Mouse (Mus musculus): Measurements from ENCODE around the gene Med1. TPM values are rescaled to one million over a fixed set of nuclear protein-coding genes. Genes with fewer than 3 reads are reported as not detected.

Gene Med1
- polyA plus RNA-seq, 1 experiment from 2014 or later: 16.2 TPM

GRCm38 (mm10) chr11:98149786-98150624, 43.1 kb downstream of the Med1 start, which contains the start of gene Fbxl20:
Gene Fbxl20 (minus strand): TSS chr11:98150403.
- Histone ChIP-seq H3K27me3 (ENCODE audit: insufficient read depth, low read length) (no peaks in the 10 kb centered on the region), H3K4me3 (ENCODE audit: low read depth, low read length) (peak within 1 kb of the TSS; percentile 83), H3K27ac (ENCODE audit: low read depth) (peak within 1 kb of the TSS; percentile 97), H3K36me3 (replicated peaks; ENCODE audit: insufficient read depth, low read length) (peaks cover 2% of the 10 kb centered on the region; the same call in 1 of the 2 replicates), H3K9ac (replicated peaks) (peak within 1 kb of the TSS; percentile 87), H3K4me2 (ENCODE audit: low read depth, low read length) (peak within 1 kb of the TSS; percentile 86), H3K9me3 (ENCODE audit: low read length) (no peaks in the 10 kb centered on the region), H3K4me1 (ENCODE audit: insufficient read depth) (peaks cover 11% of the 10 kb centered on the region)
- 2% methylated on average over 36 of the region's 65 CpGs for WGBS (ENCODE audit: insufficient replicate concordance)
- ATAC-seq (peak; percentile 74), DNase-seq (peak; percentile 95)
- no peak for TF ChIP-seq CTCF (IDR thresholded peaks at IDR 0.05; ENCODE audit: low read depth)
- TF ChIP-seq EP300 (IDR thresholded peaks at IDR 0.05; ENCODE audit: low read depth): no peak

DNA sequence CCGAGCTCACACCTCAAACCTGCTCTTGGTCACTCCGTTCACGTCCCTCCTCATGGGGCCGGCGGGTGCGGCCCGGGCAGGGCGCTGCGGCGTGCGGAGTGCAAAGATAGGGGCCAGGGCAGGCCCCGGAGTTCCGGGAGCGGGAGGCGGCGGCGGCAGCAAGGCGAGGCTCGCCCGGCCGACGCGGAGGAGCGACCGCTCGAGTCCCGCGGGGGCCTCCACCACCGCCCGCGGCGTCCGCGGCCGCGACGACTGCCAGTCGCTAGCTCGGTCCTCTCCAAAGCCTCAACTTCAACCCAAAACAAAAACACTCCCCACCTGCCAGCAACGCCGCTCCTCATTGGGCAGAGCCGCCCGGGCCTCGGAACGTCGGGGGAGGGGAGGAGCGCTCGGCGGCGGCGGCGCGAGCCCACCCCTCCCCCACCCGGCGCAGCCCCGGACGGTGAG, 43.8 kb downstream of the Med1 start:
- Histone ChIP-seq H3K9ac (replicated peaks) (peak overlapping the region; percentile 87), H3K36me3 (replicated peaks; ENCODE audit: insufficient read depth, low read length) (no peaks in the 10 kb centered on the region), H3K27ac (ENCODE audit: low read depth) (peak overlapping the region; percentile 97), H3K27me3 (ENCODE audit: insufficient read depth, low read length) (no peaks in the 10 kb centered on the region), H3K9me3 (ENCODE audit: low read length) (no peaks in the 10 kb centered on the region), H3K4me3 (ENCODE audit: low read depth, low read length) (peak overlapping the region; percentile 83), H3K4me2 (ENCODE audit: low read depth, low read length) (peak overlapping the region; percentile 86), H3K4me1 (ENCODE audit: insufficient read depth) (peaks cover 11% of the 10 kb centered on the region)
- peak; percentile 94 for DNase-seq
- WGBS (ENCODE audit: insufficient replicate concordance): 4% methylated on average over 30 of the region's 57 CpGs
- peak; percentile 88 for ATAC-seq
- TF ChIP-seq CTCF (IDR thresholded peaks at IDR 0.05; ENCODE audit: low read depth) (no peak), EP300 (IDR thresholded peaks at IDR 0.05; ENCODE audit: low read depth) (no peak)

- WGBS (ENCODE audit: insufficient replicate concordance): 2% methylated on average over 45 of the region's 45 CpGs
Observed at GRCm38 (mm10) chr11:98148551-98149301, 44.4 kb downstream of the Med1 start.

DNA sequence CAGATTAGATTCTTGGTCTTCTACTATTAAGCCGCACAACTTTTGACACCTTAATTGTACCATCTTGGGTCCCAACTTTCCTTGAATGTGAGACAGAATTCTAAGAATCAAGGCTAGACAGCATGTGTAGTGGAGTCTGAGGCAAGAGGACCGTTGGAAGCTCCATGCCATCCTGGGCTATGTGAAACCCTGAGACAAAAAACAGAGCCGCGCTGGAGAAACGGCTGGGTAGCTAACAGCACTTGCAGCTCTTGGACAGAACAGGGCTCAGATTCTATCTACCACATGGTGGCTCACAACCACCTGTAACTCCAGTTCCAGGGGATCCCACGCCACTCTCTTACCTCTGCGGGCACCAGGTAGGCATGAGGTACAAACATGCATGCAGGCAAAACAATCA, 47.2 kb downstream of the Med1 start:
- no peak overlapping the region for H3K4me3 ChIP-seq (ENCODE audit: low read depth, low read length)
- H3K27me3 ChIP-seq (ENCODE audit: insufficient read depth, low read length): no peaks in the 10 kb centered on the region
- H3K9me3 ChIP-seq (ENCODE audit: low read length): no peaks in the 10 kb centered on the region
- no peak overlapping the region for H3K27ac ChIP-seq (ENCODE audit: low read depth)
- no peaks in the 10 kb centered on the region for H3K36me3 ChIP-seq (replicated peaks; ENCODE audit: insufficient read depth, low read length)
- ATAC-seq: no peak
- TF ChIP-seq CTCF (IDR thresholded peaks at IDR 0.05; ENCODE audit: low read depth) (no peak), EP300 (IDR thresholded peaks at IDR 0.05; ENCODE audit: low read depth) (no peak)
- no peak for DNase-seq
- 88% methylated on average over 7 of the region's 7 CpGs for WGBS (ENCODE audit: insufficient replicate concordance)
- H3K4me1 ChIP-seq (ENCODE audit: insufficient read depth): peaks cover 11% of the 10 kb centered on the region
- H3K9ac ChIP-seq (replicated peaks): no peak overlapping the region
- H3K4me2 ChIP-seq (ENCODE audit: low read depth, low read length): no peak overlapping the region

More at GRCm38 (mm10) chr11:98148551-98149301, 44.4 kb downstream of the Med1 start:
- TF ChIP-seq CTCF (IDR thresholded peaks at IDR 0.05; ENCODE audit: low read depth) (no peak), EP300 (IDR thresholded peaks at IDR 0.05; ENCODE audit: low read depth) (no peak)
- Histone ChIP-seq H3K27ac (ENCODE audit: low read depth) (peak overlapping the region; percentile 97), H3K4me1 (ENCODE audit: insufficient read depth) (peaks cover 11% of the 10 kb centered on the region), H3K9me3 (ENCODE audit: low read length) (no peaks in the 10 kb centered on the region), H3K9ac (replicated peaks) (peak overlapping the region; percentile 87), H3K4me3 (ENCODE audit: low read depth, low read length) (peak overlapping the region; percentile 83), H3K36me3 (replicated peaks; ENCODE audit: insufficient read depth, low read length) (no peaks in the 10 kb centered on the region), H3K27me3 (ENCODE audit: insufficient read depth, low read length) (no peaks in the 10 kb centered on the region), H3K4me2 (ENCODE audit: low read depth, low read length) (peak overlapping the region; percentile 86)
- DNase-seq (peak; percentile 67), ATAC-seq (peak; percentile 34)

- Histone ChIP-seq H3K36me3 (replicated peaks; ENCODE audit: insufficient read depth, low read length) (no peaks in the 10 kb centered on the region), H3K27me3 (ENCODE audit: insufficient read depth, low read length) (no peaks in the 10 kb centered on the region), H3K4me2 (ENCODE audit: low read depth, low read length) (no peak overlapping the region), H3K27ac (ENCODE audit: low read depth) (no peak overlapping the region), H3K4me3 (ENCODE audit: low read depth, low read length) (no peak overlapping the region), H3K4me1 (ENCODE audit: insufficient read depth) (peaks cover 3% of the 10 kb centered on the region), H3K9ac (replicated peaks) (no peak overlapping the region), H3K9me3 (ENCODE audit: low read length) (no peaks in the 10 kb centered on the region)
- ATAC-seq: no peak
- TF ChIP-seq EP300 (IDR thresholded peaks at IDR 0.05; ENCODE audit: low read depth) (no peak), CTCF (IDR thresholded peaks at IDR 0.05; ENCODE audit: low read depth) (peak; percentile 37; the same call in 1 of the 2 replicates)
- 85% methylated on average over 2 of the region's 2 CpGs for WGBS (ENCODE audit: insufficient replicate concordance)
- DNase-seq: no peak
Observed at GRCm38 (mm10) chr11:98142545-98142944, 50.5 kb downstream of the Med1 start.

GRCm38 (mm10) chr11:98138894-98139293, 54.2 kb downstream of the Med1 start:
- DNase-seq: no peak
- TF ChIP-seq CTCF (IDR thresholded peaks at IDR 0.05; ENCODE audit: low read depth) (no peak), EP300 (IDR thresholded peaks at IDR 0.05; ENCODE audit: low read depth) (no peak)
- no peaks in the 10 kb centered on the region for H3K9me3 ChIP-seq (ENCODE audit: low read length)
- H3K36me3 ChIP-seq (replicated peaks; ENCODE audit: insufficient read depth, low read length): peaks cover 2% of the 10 kb centered on the region; the same call in 1 of the 2 replicates
- 84% methylated on average over 7 of the region's 7 CpGs for WGBS (ENCODE audit: insufficient replicate concordance)
- H3K4me3 ChIP-seq (ENCODE audit: low read depth, low read length): no peak overlapping the region
- H3K27me3 ChIP-seq (ENCODE audit: insufficient read depth, low read length): no peaks in the 10 kb centered on the region
- no peak overlapping the region for H3K9ac ChIP-seq (replicated peaks)
- no peak overlapping the region for H3K27ac ChIP-seq (ENCODE audit: low read depth)
- H3K4me2 ChIP-seq (ENCODE audit: low read depth, low read length): no peak overlapping the region
- H3K4me1 ChIP-seq (ENCODE audit: insufficient read depth): no peaks in the 10 kb centered on the region
- ATAC-seq: no peak

Measured in liver, postnatal 0 days (tissue).